Mouse (Mus musculus): Measurements from ENCODE around the gene Prkca. TPM values are rescaled to one million over a fixed set of nuclear protein-coding genes. Genes with fewer than 3 reads are reported as not detected.

Prkca gene
- total and polyA plus RNA-seq, 2 experiments from 2014 or later, result 7.9 to 32.0 TPM

DNA sequence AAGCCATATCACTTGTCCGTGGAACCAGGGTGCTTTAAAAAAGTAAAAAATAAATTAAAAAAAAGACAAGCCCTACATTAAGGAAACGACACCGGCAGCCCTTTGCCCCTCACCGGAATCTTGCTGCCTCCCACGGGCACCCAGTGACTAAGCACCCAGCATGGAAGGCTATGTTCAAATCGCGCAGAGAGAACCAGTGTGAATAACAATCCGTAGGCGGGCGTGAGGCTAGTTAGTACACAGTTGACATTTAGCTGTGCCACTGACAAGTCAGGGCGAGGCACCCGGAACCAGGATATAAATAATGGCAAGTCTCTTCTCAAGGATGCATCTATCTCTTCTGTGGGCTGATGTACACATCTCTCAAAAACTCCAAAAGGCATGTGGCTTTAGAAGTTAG lies 304.7 kb downstream of the Prkca start:
- TF ChIP-seq CTCF (IDR thresholded peaks at IDR 0.05), result no peak
- Histone ChIP-seq H3K27me3 (ENCODE audit: insufficient read depth, low read length) (no peaks in the 10 kb centered on the region), H3K4me1 (ENCODE audit: insufficient read depth, low read length) (no peaks in the 10 kb centered on the region), H3K4me2 (ENCODE audit: low read depth, low read length, poor library complexity, severe bottlenecking) (no peak overlapping the region), H3K4me3 (ENCODE audit: low read depth, low read length) (no peak overlapping the region), H3K9me3 (ENCODE audit: low read length) (no peaks in the 10 kb centered on the region), H3K9ac (replicated peaks; ENCODE audit: low read length, poor library complexity, severe bottlenecking) (no peak overlapping the region), H3K36me3 (ENCODE audit: insufficient read depth, low read length) (no peaks in the 10 kb centered on the region), H3K27ac (ENCODE audit: low read depth, low read length) (no peak overlapping the region)
- 89% methylated on average over 12 of the region's 12 CpGs for WGBS
- ATAC-seq (ENCODE audit: low FRiP score) (no peak), DNase-seq (ENCODE audit: low spot score) (no peak)

- Histone ChIP-seq H3K9ac (replicated peaks; ENCODE audit: low read length, poor library complexity, severe bottlenecking) (no peak overlapping the region), H3K36me3 (ENCODE audit: insufficient read depth, low read length) (no peaks in the 10 kb centered on the region), H3K27ac (ENCODE audit: low read depth, low read length) (no peak overlapping the region), H3K27me3 (ENCODE audit: insufficient read depth, low read length) (no peaks in the 10 kb centered on the region), H3K4me3 (ENCODE audit: low read depth, low read length) (no peak overlapping the region), H3K4me1 (ENCODE audit: insufficient read depth, low read length) (no peaks in the 10 kb centered on the region), H3K9me3 (ENCODE audit: low read length) (no peaks in the 10 kb centered on the region), H3K4me2 (ENCODE audit: low read depth, low read length, poor library complexity, severe bottlenecking) (no peak overlapping the region)
- no peak for ATAC-seq (ENCODE audit: low FRiP score)
- no peak for TF ChIP-seq CTCF (IDR thresholded peaks at IDR 0.05)
- WGBS, result 96% methylated on average over 10 of the region's 10 CpGs
- no peak for DNase-seq (ENCODE audit: low spot score)
These were observed 307.4 kb downstream of the Prkca start for GRCm38 (mm10) chr11:108036339-108036738.

DNA sequence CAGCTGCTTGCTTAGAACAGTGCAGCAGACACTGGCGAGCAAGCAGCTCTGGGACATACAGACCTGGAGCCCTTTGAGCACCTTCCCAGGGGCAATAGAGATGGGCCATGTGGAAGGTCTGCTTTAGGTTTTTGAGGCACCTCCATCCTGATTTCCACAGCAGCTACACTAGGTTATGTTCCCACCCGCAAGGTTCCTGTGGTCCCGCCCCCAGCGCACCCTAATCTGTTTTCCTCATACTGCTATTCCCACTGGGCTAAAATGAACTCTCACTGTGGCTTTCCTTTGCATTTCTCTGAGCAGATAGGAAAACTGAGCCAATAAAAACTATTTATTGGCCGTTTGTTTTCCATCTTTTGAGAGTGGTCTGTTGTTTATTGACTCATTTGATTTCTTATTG lies 308.0 kb downstream of the Prkca start:
- ATAC-seq (ENCODE audit: low FRiP score) (no peak), DNase-seq (ENCODE audit: low spot score) (no peak)
- no peaks in the 10 kb centered on the region for H3K27me3 ChIP-seq (ENCODE audit: insufficient read depth, low read length)
- no peaks in the 10 kb centered on the region for H3K4me1 ChIP-seq (ENCODE audit: insufficient read depth, low read length)
- H3K9ac ChIP-seq (replicated peaks; ENCODE audit: low read length, poor library complexity, severe bottlenecking), result no peak overlapping the region
- WGBS, result 86% methylated on average over 5 of the region's 5 CpGs
- no peak for TF ChIP-seq CTCF (IDR thresholded peaks at IDR 0.05)
- no peaks in the 10 kb centered on the region for H3K36me3 ChIP-seq (ENCODE audit: insufficient read depth, low read length)
- H3K9me3 ChIP-seq (ENCODE audit: low read length), result no peaks in the 10 kb centered on the region
- H3K27ac ChIP-seq (ENCODE audit: low read depth, low read length), result no peak overlapping the region
- H3K4me2 ChIP-seq (ENCODE audit: low read depth, low read length, poor library complexity, severe bottlenecking), result no peak overlapping the region
- H3K4me3 ChIP-seq (ENCODE audit: low read depth, low read length), result no peak overlapping the region

- no peaks in the 10 kb centered on the region for H3K27me3 ChIP-seq (ENCODE audit: insufficient read depth, low read length)
- no peak overlapping the region for H3K4me3 ChIP-seq (ENCODE audit: low read depth, low read length)
- DNase-seq (ENCODE audit: low spot score) (no peak), ATAC-seq (ENCODE audit: low FRiP score) (no peak)
- H3K36me3 ChIP-seq (ENCODE audit: insufficient read depth, low read length), result no peaks in the 10 kb centered on the region
- 19% methylated on average over 7 of the region's 7 CpGs for WGBS
- no peak overlapping the region for H3K4me2 ChIP-seq (ENCODE audit: low read depth, low read length, poor library complexity, severe bottlenecking)
- no peak overlapping the region for H3K27ac ChIP-seq (ENCODE audit: low read depth, low read length)
- no peak for TF ChIP-seq CTCF (IDR thresholded peaks at IDR 0.05)
- H3K9ac ChIP-seq (replicated peaks; ENCODE audit: low read length, poor library complexity, severe bottlenecking), result no peak overlapping the region
- no peaks in the 10 kb centered on the region for H3K4me1 ChIP-seq (ENCODE audit: insufficient read depth, low read length)
- no peaks in the 10 kb centered on the region for H3K9me3 ChIP-seq (ENCODE audit: low read length)
These were observed 309.4 kb downstream of the Prkca start for GRCm38 (mm10) chr11:108034376-108034775.

DNA sequence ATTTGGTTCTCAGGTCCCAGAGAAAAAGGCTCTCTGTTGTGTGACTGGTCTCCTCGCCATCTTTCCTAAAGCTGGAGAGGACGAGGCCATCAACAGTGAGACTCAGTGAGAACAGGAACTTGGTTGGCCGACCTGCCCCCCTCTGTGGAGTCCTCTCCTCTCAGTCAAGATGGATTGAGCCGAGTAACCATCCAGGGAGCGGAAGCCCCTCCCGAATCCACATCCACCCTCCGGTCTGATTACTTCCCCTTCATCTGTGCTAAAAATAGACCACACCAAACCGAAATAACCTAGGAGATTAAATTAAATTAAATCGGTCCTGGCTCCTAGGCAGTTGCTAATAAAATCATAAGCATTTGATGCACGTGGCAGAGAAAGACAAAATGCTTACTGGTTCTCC lies 311.2 kb downstream of the Prkca start:
- ATAC-seq (ENCODE audit: low FRiP score) (no peak), DNase-seq (ENCODE audit: low spot score) (no peak)
- no peak overlapping the region for H3K9ac ChIP-seq (replicated peaks; ENCODE audit: low read length, poor library complexity, severe bottlenecking)
- no peak overlapping the region for H3K4me2 ChIP-seq (ENCODE audit: low read depth, low read length, poor library complexity, severe bottlenecking)
- H3K9me3 ChIP-seq (ENCODE audit: low read length), result no peaks in the 10 kb centered on the region
- H3K4me1 ChIP-seq (ENCODE audit: insufficient read depth, low read length), result no peaks in the 10 kb centered on the region
- no peak overlapping the region for H3K27ac ChIP-seq (ENCODE audit: low read depth, low read length)
- TF ChIP-seq CTCF (IDR thresholded peaks at IDR 0.05), result no peak
- no peaks in the 10 kb centered on the region for H3K27me3 ChIP-seq (ENCODE audit: insufficient read depth, low read length)
- H3K36me3 ChIP-seq (ENCODE audit: insufficient read depth, low read length), result no peaks in the 10 kb centered on the region
- H3K4me3 ChIP-seq (ENCODE audit: low read depth, low read length), result no peak overlapping the region
- WGBS, result 61% methylated on average over 10 of the region's 10 CpGs

DNA sequence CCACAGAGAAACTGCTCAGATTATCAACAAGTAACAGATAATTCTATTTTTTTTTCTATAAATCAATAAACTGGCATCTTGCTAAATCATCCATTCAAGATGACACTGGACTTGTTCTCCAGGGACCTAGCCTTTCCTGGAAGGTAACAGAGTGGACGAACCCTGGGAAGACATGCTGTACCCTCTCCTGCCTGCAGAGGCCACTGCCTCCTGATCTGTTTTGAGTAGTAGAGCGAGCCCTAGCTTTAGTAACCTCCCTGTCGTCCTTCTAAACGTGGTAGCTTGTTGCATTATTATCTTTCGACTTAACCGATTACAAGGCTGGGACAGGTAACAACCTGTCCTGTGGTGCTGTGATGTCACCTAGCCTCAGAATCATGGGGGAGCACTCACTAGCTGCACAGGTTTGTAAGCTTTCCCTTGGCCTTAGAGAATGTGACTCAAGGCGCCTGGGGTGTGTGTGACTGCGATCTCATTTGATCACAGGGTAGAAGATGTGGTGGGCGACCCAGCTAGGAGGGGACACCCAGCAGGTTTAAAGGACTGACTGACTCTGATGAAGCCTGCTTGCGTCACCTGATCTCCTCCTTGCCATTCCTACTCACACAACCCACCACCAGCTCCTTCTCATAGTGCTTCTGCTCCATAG lies 312.6 kb downstream of the Prkca start:
- Histone ChIP-seq H3K9me3 (ENCODE audit: low read length) (no peaks in the 10 kb centered on the region), H3K36me3 (ENCODE audit: insufficient read depth, low read length) (no peaks in the 10 kb centered on the region), H3K4me1 (ENCODE audit: insufficient read depth, low read length) (no peaks in the 10 kb centered on the region), H3K4me2 (ENCODE audit: low read depth, low read length, poor library complexity, severe bottlenecking) (no peak overlapping the region), H3K27ac (ENCODE audit: low read depth, low read length) (no peak overlapping the region), H3K4me3 (ENCODE audit: low read depth, low read length) (no peak overlapping the region), H3K9ac (replicated peaks; ENCODE audit: low read length, poor library complexity, severe bottlenecking) (no peak overlapping the region), H3K27me3 (ENCODE audit: insufficient read depth, low read length) (no peaks in the 10 kb centered on the region)
- peak; percentile 70; the same call in 1 of the 2 replicates for ATAC-seq (ENCODE audit: low FRiP score)
- DNase-seq (ENCODE audit: low spot score), result peak; percentile 77
- 47% methylated on average over 10 of the region's 10 CpGs for WGBS
- peak; percentile 94 for TF ChIP-seq CTCF (IDR thresholded peaks at IDR 0.05)
